Mouse (Mus musculus): Measurements from ENCODE around the gene Ovch2. TPM values are rescaled to one million over a fixed set of nuclear protein-coding genes. Genes with fewer than 3 reads are reported as not detected.

Ovch2 gene
- polyA plus RNA-seq, 1 experiment from 2014 or later, result not detected

- no peak overlapping the region for H3K4me3 ChIP-seq (ENCODE audit: low read depth, low read length)
- no peaks in the 10 kb centered on the region for H3K9me3 ChIP-seq (ENCODE audit: control insufficient read depth, low read length)
- no peaks in the 10 kb centered on the region for H3K4me1 ChIP-seq (replicated peaks; ENCODE audit: control insufficient read depth, insufficient read depth, low read length)
- no peak overlapping the region for H3K9ac ChIP-seq (ENCODE audit: low read length)
- WGBS, result 56% methylated on average over 3 of the region's 3 CpGs
- no peak overlapping the region for H3K27ac ChIP-seq (ENCODE audit: low read depth, low read length)
- H3K27me3 ChIP-seq (ENCODE audit: control insufficient read depth, insufficient read depth, low read length), result no peaks in the 10 kb centered on the region
- DNase-seq (ENCODE audit: low spot score), result no peak
- H3K36me3 ChIP-seq (ENCODE audit: control insufficient read depth, insufficient read depth, low read length), result no peaks in the 10 kb centered on the region
- 0 out of 2 replicates have a peak, but pooled peaks have one; percentile 30 for ATAC-seq (replicated peaks; ENCODE audit: low FRiP score)
- no peak overlapping the region for H3K4me2 ChIP-seq (ENCODE audit: low read depth, low read length, severe bottlenecking)
Measured at GRCm38 (mm10) chr7:107787977-107788620, 12.9 kb downstream of the Ovch2 start.

GRCm38 (mm10) chr7:107779611-107780010 is 21.4 kb downstream of the Ovch2 start:
- H3K9me3 ChIP-seq (ENCODE audit: control insufficient read depth, low read length), result no peaks in the 10 kb centered on the region
- H3K27ac ChIP-seq (ENCODE audit: low read depth, low read length), result no peak overlapping the region
- WGBS, result 44% methylated on average over 4 of the region's 4 CpGs
- H3K4me2 ChIP-seq (ENCODE audit: low read depth, low read length, severe bottlenecking), result no peak overlapping the region
- H3K4me3 ChIP-seq (ENCODE audit: low read depth, low read length), result no peak overlapping the region
- H3K4me1 ChIP-seq (replicated peaks; ENCODE audit: control insufficient read depth, insufficient read depth, low read length), result no peaks in the 10 kb centered on the region
- no peaks in the 10 kb centered on the region for H3K27me3 ChIP-seq (ENCODE audit: control insufficient read depth, insufficient read depth, low read length)
- no peak for ATAC-seq (replicated peaks; ENCODE audit: low FRiP score)
- no peaks in the 10 kb centered on the region for H3K36me3 ChIP-seq (ENCODE audit: control insufficient read depth, insufficient read depth, low read length)
- DNase-seq (ENCODE audit: low spot score), result no peak
- H3K9ac ChIP-seq (ENCODE audit: low read length), result no peak overlapping the region

GRCm38 (mm10) chr7:107778216-107778615 is 22.8 kb downstream of the Ovch2 start:
- Histone ChIP-seq H3K4me1 (replicated peaks; ENCODE audit: control insufficient read depth, insufficient read depth, low read length) (no peaks in the 10 kb centered on the region), H3K27me3 (ENCODE audit: control insufficient read depth, insufficient read depth, low read length) (no peaks in the 10 kb centered on the region), H3K9ac (ENCODE audit: low read length) (no peak overlapping the region), H3K36me3 (ENCODE audit: control insufficient read depth, insufficient read depth, low read length) (no peaks in the 10 kb centered on the region), H3K4me3 (ENCODE audit: low read depth, low read length) (no peak overlapping the region), H3K27ac (ENCODE audit: low read depth, low read length) (no peak overlapping the region), H3K9me3 (ENCODE audit: control insufficient read depth, low read length) (no peaks in the 10 kb centered on the region), H3K4me2 (ENCODE audit: low read depth, low read length, severe bottlenecking) (no peak overlapping the region)
- WGBS, result 87% methylated on average over 1 of the region's 1 CpGs
- no peak for DNase-seq (ENCODE audit: low spot score)
- no peak for ATAC-seq (replicated peaks; ENCODE audit: low FRiP score)

GRCm38 (mm10) chr7:107770812-107771211 is 30.2 kb downstream of the Ovch2 start:
- H3K27me3 ChIP-seq (ENCODE audit: control insufficient read depth, insufficient read depth, low read length), result no peaks in the 10 kb centered on the region
- no peak overlapping the region for H3K27ac ChIP-seq (ENCODE audit: low read depth, low read length)
- ATAC-seq (replicated peaks; ENCODE audit: low FRiP score), result no peak; the same call in 1 of the 2 replicates
- no peak overlapping the region for H3K4me3 ChIP-seq (ENCODE audit: low read depth, low read length)
- H3K9ac ChIP-seq (ENCODE audit: low read length), result no peak overlapping the region
- H3K4me1 ChIP-seq (replicated peaks; ENCODE audit: control insufficient read depth, insufficient read depth, low read length), result no peaks in the 10 kb centered on the region
- no peak for DNase-seq (ENCODE audit: low spot score)
- 65% methylated on average over 6 of the region's 6 CpGs for WGBS
- no peaks in the 10 kb centered on the region for H3K9me3 ChIP-seq (ENCODE audit: control insufficient read depth, low read length)
- H3K4me2 ChIP-seq (ENCODE audit: low read depth, low read length, severe bottlenecking), result no peak overlapping the region
- no peaks in the 10 kb centered on the region for H3K36me3 ChIP-seq (ENCODE audit: control insufficient read depth, insufficient read depth, low read length)

- WGBS, result 12% methylated on average over 23 of the region's 23 CpGs
- Histone ChIP-seq H3K4me3 (ENCODE audit: low read depth, low read length) (peak within 1 kb of the TSS; percentile 26), H3K9ac (ENCODE audit: low read length) (peak within 1 kb of the TSS; percentile 44; the same call in 1 of the 2 replicates), H3K27me3 (ENCODE audit: control insufficient read depth, insufficient read depth, low read length) (no peaks in the 10 kb centered on the region), H3K27ac (ENCODE audit: low read depth, low read length) (no peak within 1 kb of the TSS), H3K36me3 (ENCODE audit: control insufficient read depth, insufficient read depth, low read length) (no peaks in the 10 kb centered on the region), H3K4me1 (replicated peaks; ENCODE audit: control insufficient read depth, insufficient read depth, low read length) (no peaks in the 10 kb centered on the region), H3K4me2 (ENCODE audit: low read depth, low read length, severe bottlenecking) (peak within 1 kb of the TSS; percentile 46), H3K9me3 (ENCODE audit: control insufficient read depth, low read length) (no peaks in the 10 kb centered on the region)
- peak; percentile 63 for DNase-seq (ENCODE audit: low spot score)
- ATAC-seq (replicated peaks; ENCODE audit: low FRiP score), result peak; percentile 77
Measured at GRCm38 (mm10) chr7:107757308-107758151, 43.5 kb downstream of the Ovch2 start, which contains the start of gene Cyb5r2. Gene Cyb5r2, minus strand, starts transcription at chr7:107758032.

- Histone ChIP-seq H3K9me3 (ENCODE audit: control insufficient read depth, low read length) (no peaks in the 10 kb centered on the region), H3K9ac (ENCODE audit: low read length) (no peak overlapping the region), H3K4me1 (replicated peaks; ENCODE audit: control insufficient read depth, insufficient read depth, low read length) (no peaks in the 10 kb centered on the region), H3K27me3 (ENCODE audit: control insufficient read depth, insufficient read depth, low read length) (no peaks in the 10 kb centered on the region), H3K4me3 (ENCODE audit: low read depth, low read length) (no peak overlapping the region), H3K36me3 (ENCODE audit: control insufficient read depth, insufficient read depth, low read length) (no peaks in the 10 kb centered on the region), H3K4me2 (ENCODE audit: low read depth, low read length, severe bottlenecking) (no peak overlapping the region), H3K27ac (ENCODE audit: low read depth, low read length) (no peak overlapping the region)
- 96% methylated on average over 2 of the region's 2 CpGs for WGBS
- ATAC-seq (replicated peaks; ENCODE audit: low FRiP score) (no peak), DNase-seq (ENCODE audit: low spot score) (no peak)
Measured at GRCm38 (mm10) chr7:107756748-107757147, 44.3 kb downstream of the Ovch2 start.

- H3K27me3 ChIP-seq (ENCODE audit: control insufficient read depth, insufficient read depth, low read length), result no peaks in the 10 kb centered on the region
- WGBS, result 82% methylated on average over 3 of the region's 3 CpGs
Measured at GRCm38 (mm10) chr7:107755905-107756304, 45.1 kb downstream of the Ovch2 start.

GRCm38 (mm10) chr7:107752031-107752520 is 48.9 kb downstream of the Ovch2 start:
- DNase-seq (ENCODE audit: low spot score) (no peak), ATAC-seq (replicated peaks; ENCODE audit: low FRiP score) (no peak)
- H3K9ac ChIP-seq (ENCODE audit: low read length), result no peak overlapping the region
- H3K4me2 ChIP-seq (ENCODE audit: low read depth, low read length, severe bottlenecking), result no peak overlapping the region
- H3K27me3 ChIP-seq (ENCODE audit: control insufficient read depth, insufficient read depth, low read length), result no peaks in the 10 kb centered on the region
- 72% methylated on average over 10 of the region's 10 CpGs for WGBS
- H3K36me3 ChIP-seq (ENCODE audit: control insufficient read depth, insufficient read depth, low read length), result no peaks in the 10 kb centered on the region
- H3K4me1 ChIP-seq (replicated peaks; ENCODE audit: control insufficient read depth, insufficient read depth, low read length), result no peaks in the 10 kb centered on the region
- no peaks in the 10 kb centered on the region for H3K9me3 ChIP-seq (ENCODE audit: control insufficient read depth, low read length)
- no peak overlapping the region for H3K4me3 ChIP-seq (ENCODE audit: low read depth, low read length)
- no peak overlapping the region for H3K27ac ChIP-seq (ENCODE audit: low read depth, low read length)

More at GRCm38 (mm10) chr7:107755905-107756304, 45.1 kb downstream of the Ovch2 start:
- H3K27ac ChIP-seq (ENCODE audit: low read depth, low read length), result no peak overlapping the region
- no peaks in the 10 kb centered on the region for H3K4me1 ChIP-seq (replicated peaks; ENCODE audit: control insufficient read depth, insufficient read depth, low read length)
- no peak overlapping the region for H3K4me3 ChIP-seq (ENCODE audit: low read depth, low read length)
- H3K4me2 ChIP-seq (ENCODE audit: low read depth, low read length, severe bottlenecking), result no peak overlapping the region
- H3K36me3 ChIP-seq (ENCODE audit: control insufficient read depth, insufficient read depth, low read length), result no peaks in the 10 kb centered on the region
- DNase-seq (ENCODE audit: low spot score) (no peak), ATAC-seq (replicated peaks; ENCODE audit: low FRiP score) (no peak)
- H3K9me3 ChIP-seq (ENCODE audit: control insufficient read depth, low read length), result no peaks in the 10 kb centered on the region
- H3K9ac ChIP-seq (ENCODE audit: low read length), result no peak overlapping the region

All from forebrain, embryonic 11.5 days (tissue).